Mouse (Mus musculus): ENCODE measurements at regions not wholly inside any gene's neighbourhood (a gene's known extent, or its start where the extent isn't known, plus 50 kb on each side); places are given as distances from the start of the nearest gene placed in this dataset.

DNA sequence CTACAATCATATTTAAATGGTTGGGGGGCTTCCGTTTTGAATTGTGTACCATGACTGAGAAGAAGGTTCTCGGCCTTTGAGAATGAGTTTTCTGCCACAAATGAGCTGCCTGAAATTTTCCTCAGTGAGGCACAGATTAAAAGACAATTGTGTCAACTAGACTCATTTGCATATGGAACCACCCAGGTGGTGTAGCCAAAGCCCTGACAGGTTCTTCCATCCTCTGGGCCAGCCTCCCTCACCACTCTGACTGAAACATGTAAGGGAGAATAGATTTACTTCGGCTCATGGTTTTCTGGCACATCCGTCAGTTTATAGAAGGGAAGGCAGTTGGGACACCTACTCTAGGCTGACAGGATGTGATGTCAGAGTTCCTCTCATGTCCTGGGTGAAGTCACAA is 58.2 kb upstream of the Krr1 start:
- no peak for TF ChIP-seq CTCF (IDR thresholded peaks at IDR 0.05; ENCODE audit: extremely low read depth, insufficient read depth, low read length)
- no peak for TF ChIP-seq POLR2A (IDR thresholded peaks at IDR 0.05; ENCODE audit: extremely low read depth, insufficient read depth, low read length)
